8 mouse cellular contexts compared by ENCODE assay signal in genomic region chr14:41013143-41013542, GRCm38 (mm10). TPM values are rescaled to one million over a fixed set of nuclear protein-coding genes. Genes with fewer than 3 reads are reported as not detected.
DNase-seq lines count a peak whose midpoint lies in the region; ATAC-seq and TF ChIP-seq lines count a peak whose summit lies in the region.

No protein-coding gene starts in this region.

- no peak overlapping the region for H3K27ac ChIP-seq in kidney, embryonic 15.5 days
- H3K27ac ChIP-seq in cortical plate, adult 2 months (ENCODE audit: insufficient read depth, low read length), result peak overlapping the region; percentile 43
- peak overlapping the region; percentile 88; the same call in 1 of the 2 replicates for H3K27ac ChIP-seq in hindbrain, embryonic 16.5 days (ENCODE audit: low read depth, low read length)
- H3K27ac ChIP-seq in midbrain, embryonic 14.5 days (replicated peaks; ENCODE audit: low read depth, low read length), result peak overlapping the region; percentile 83

- no peaks in the 10 kb centered on the region for H3K36me3 ChIP-seq in kidney, embryonic 15.5 days
- no peaks in the 10 kb centered on the region for H3K36me3 ChIP-seq in hindbrain, embryonic 16.5 days (ENCODE audit: control insufficient read depth, insufficient read depth, low read length)
- no peaks in the 10 kb centered on the region for H3K36me3 ChIP-seq in midbrain, embryonic 14.5 days (ENCODE audit: control insufficient read depth, insufficient read depth, low read length)

- no peak for TF ChIP-seq POLR2A in cortical plate, adult 2 months (IDR thresholded peaks at IDR 0.05; ENCODE audit: extremely low read depth, insufficient read depth, low read length)

- TF ChIP-seq CTCF in cortical plate, adult 2 months (IDR thresholded peaks at IDR 0.05; ENCODE audit: extremely low read depth, insufficient read depth, low read length), result no peak

- ATAC-seq in kidney, embryonic 15.5 days (replicated peaks; ENCODE audit: low FRiP score), result no peak
- no peak for ATAC-seq in hindbrain, embryonic 16.5 days
- ATAC-seq in midbrain, embryonic 14.5 days (ENCODE audit: low FRiP score, low TSS enrichment), result 0 out of 2 replicates have a peak, but pooled peaks have one; percentile 1

- peak overlapping the region; percentile 67 for H3K4me3 ChIP-seq in kidney, embryonic 15.5 days (replicated peaks)
- H3K4me3 ChIP-seq in cortical plate, adult 2 months (ENCODE audit: insufficient read depth, low read length), result peak overlapping the region; percentile 78
- H3K4me3 ChIP-seq in hindbrain, embryonic 16.5 days (ENCODE audit: low read length), result peak overlapping the region; percentile 74
- H3K4me3 ChIP-seq in midbrain, embryonic 14.5 days (replicated peaks; ENCODE audit: low read depth, low read length), result peak overlapping the region; percentile 63

- WGBS in kidney, embryonic 15.5 days, result 12% methylated on average over 9 of the region's 9 CpGs
- WGBS in hindbrain, embryonic 16.5 days, result 15% methylated on average over 9 of the region's 9 CpGs
- 22% methylated on average over 9 of the region's 9 CpGs for WGBS in midbrain, embryonic 14.5 days

- peak overlapping the region; percentile 94 for H3K4me2 ChIP-seq in kidney, embryonic 15.5 days
- peak overlapping the region; percentile 89 for H3K4me2 ChIP-seq in hindbrain, embryonic 16.5 days (ENCODE audit: low read length)
- peak overlapping the region; percentile 69 for H3K4me2 ChIP-seq in midbrain, embryonic 14.5 days (ENCODE audit: low read length)

- no peak for DNase-seq in kidney, postnatal 10 days
- DNase-seq in midbrain, embryonic 14.5 days, result peak; percentile 25
- no peak for DNase-seq in urinary bladder, postnatal 36 days (ENCODE audit: low spot score in 2 of 2)
- DNase-seq in left cerebral cortex, postnatal 25 days (ENCODE audit: low spot score in 2 of 2), result no peak
- no peak for DNase-seq in embryo, embryonic 10.5 days (ENCODE audit: low spot score)

- no peaks in the 10 kb centered on the region for H3K9me3 ChIP-seq in kidney, embryonic 15.5 days (replicated peaks)
- no peaks in the 10 kb centered on the region for H3K9me3 ChIP-seq in hindbrain, embryonic 16.5 days (ENCODE audit: control insufficient read depth, low read length)
- no peaks in the 10 kb centered on the region for H3K9me3 ChIP-seq in midbrain, embryonic 14.5 days (ENCODE audit: control insufficient read depth, low read length)

- H3K27me3 ChIP-seq in kidney, embryonic 15.5 days, result no peaks in the 10 kb centered on the region
- H3K27me3 ChIP-seq in hindbrain, embryonic 16.5 days (replicated peaks; ENCODE audit: control insufficient read depth, insufficient read depth, low read length), result no peaks in the 10 kb centered on the region
- no peaks in the 10 kb centered on the region for H3K27me3 ChIP-seq in midbrain, embryonic 14.5 days (ENCODE audit: control insufficient read depth, insufficient read depth, low read length)

- H3K9ac ChIP-seq in kidney, embryonic 15.5 days, result peak overlapping the region; percentile 83
- H3K9ac ChIP-seq in hindbrain, embryonic 16.5 days (ENCODE audit: low read depth, low read length), result peak overlapping the region; percentile 89
- peak overlapping the region; percentile 91 for H3K9ac ChIP-seq in midbrain, embryonic 14.5 days (replicated peaks; ENCODE audit: low read length)

- intact Hi-C loops in left cerebral cortex, postnatal 25 days (cut with DNase I), result no loop called here

- H3K4me1 ChIP-seq in kidney, embryonic 15.5 days, result peaks cover 26% of the 10 kb centered on the region
- H3K4me1 ChIP-seq in cortical plate, adult 2 months (ENCODE audit: control insufficient read depth, insufficient read depth, low read length), result peaks cover 6% of the 10 kb centered on the region; the same call in 1 of the 2 replicates
- peaks cover 15% of the 10 kb centered on the region for H3K4me1 ChIP-seq in hindbrain, embryonic 16.5 days (ENCODE audit: control insufficient read depth, insufficient read depth, low read depth, low read length)
- H3K4me1 ChIP-seq in midbrain, embryonic 14.5 days (ENCODE audit: control insufficient read depth, insufficient read depth, low read length), result peaks cover 4% of the 10 kb centered on the region

RNA-seq across cellular contexts. Expression of gene Fam213a, which starts 0.4 kb away (rescaled TPM):
- polyA plus RNA-seq in kidney, embryonic 15.5 days (2015; fragmentation: Nextera tagmentation; extraction: Ambion mirVana), result 96.8 and 103 TPM in 2 replicates
- polyA plus RNA-seq in cortical plate, adult 2 months (2012; rRNA removed), result 123 and 125 TPM in 2 replicates
- polyA plus RNA-seq in hindbrain, embryonic 16.5 days (2015; fragmentation: Nextera tagmentation; extraction: Ambion mirVana), result 110 and 123 TPM in 2 replicates
- polyA plus RNA-seq in midbrain, embryonic 14.5 days (2014; fragmentation: Nextera tagmentation; extraction: Ambion mirVana), result 70.4 and 80.1 TPM in 2 replicates
- 100 to 1,000 TPM; 115 to 120 TPM for total RNA-seq in left cerebral cortex, postnatal 25 days (2021)

RNA-seq across cellular contexts. Expression of gene Tspan14, which starts 46.5 kb away (rescaled TPM):
- 109 and 112 TPM in 2 replicates for polyA plus RNA-seq in kidney, embryonic 15.5 days (2015; fragmentation: Nextera tagmentation; extraction: Ambion mirVana)
- polyA plus RNA-seq in cortical plate, adult 2 months (2012; rRNA removed), result 60.9 and 61.0 TPM in 2 replicates
- 52.5 and 60.6 TPM in 2 replicates for polyA plus RNA-seq in hindbrain, embryonic 16.5 days (2015; fragmentation: Nextera tagmentation; extraction: Ambion mirVana)
- 57.2 and 79.6 TPM in 2 replicates for polyA plus RNA-seq in midbrain, embryonic 14.5 days (2014; fragmentation: Nextera tagmentation; extraction: Ambion mirVana)
- 10 to 100 TPM; 58.1 to 61.8 TPM for total RNA-seq in left cerebral cortex, postnatal 25 days (2021)

RNA-seq across cellular contexts. Expression of gene Dydc2, which starts 55.9 kb away (rescaled TPM):
- not detected in 2 replicates for polyA plus RNA-seq in kidney, embryonic 15.5 days (2015; fragmentation: Nextera tagmentation; extraction: Ambion mirVana)
- 0.27 and 0.36 TPM in 2 replicates for polyA plus RNA-seq in cortical plate, adult 2 months (2012; rRNA removed)
- 1.4 and 1.5 TPM in 2 replicates for polyA plus RNA-seq in hindbrain, embryonic 16.5 days (2015; fragmentation: Nextera tagmentation; extraction: Ambion mirVana)
- 0.28 and 1.3 TPM in 2 replicates for polyA plus RNA-seq in midbrain, embryonic 14.5 days (2014; fragmentation: Nextera tagmentation; extraction: Ambion mirVana)
- total RNA-seq in left cerebral cortex, postnatal 25 days (2021), result under 1 TPM; 0.62 to 0.85 TPM

RNA-seq across cellular contexts. Expression of gene Dydc1, which starts 59.6 kb away (rescaled TPM):
- polyA plus RNA-seq in kidney, embryonic 15.5 days (2015; fragmentation: Nextera tagmentation; extraction: Ambion mirVana), result 0.16 TPM in 1 of 2 replicates, not detected in the other
- 0.21 TPM in 1 of 2 replicates, not detected in the other for polyA plus RNA-seq in cortical plate, adult 2 months (2012; rRNA removed)
- polyA plus RNA-seq in hindbrain, embryonic 16.5 days (2015; fragmentation: Nextera tagmentation; extraction: Ambion mirVana), result 0.26 TPM in 2 replicates
- polyA plus RNA-seq in midbrain, embryonic 14.5 days (2014; fragmentation: Nextera tagmentation; extraction: Ambion mirVana), result not detected in 2 replicates
- not detected for total RNA-seq in left cerebral cortex, postnatal 25 days (2021)
